Mouse (Mus musculus) megakaryocyte, embryonic 14.5 days (primary cell): ENCODE measurements around the gene Rad21l.

Experiments used
- FLI1 ChIP-seq: IDR thresholded peaks from 2 replicates; pipeline ENCODE4 v1.6.1; 2012; ENCODE audit warnings: low read length, inconsistent platforms, mixed read lengths
- GATA1 ChIP-seq: IDR thresholded peaks from 3 replicates; pipeline ENCODE4 v1.6.1; 2012; ENCODE audit warnings: mixed read lengths, low read length, inconsistent platforms, borderline replicate concordance

GRCm38 (mm10) chr2:151626296-151626695, 42.0 kb downstream of the Rad21l start:
- TF ChIP-seq GATA1 (no peak), FLI1 (no peak)
